Mouse (Mus musculus): ENCODE measurements around the gene Ccdc106. TPM values are rescaled to one million over a fixed set of nuclear protein-coding genes. Genes with fewer than 3 reads are reported as not detected.

Gene Ccdc106
- polyA plus RNA-seq, 1 experiment, result 0.34 TPM

DNA sequence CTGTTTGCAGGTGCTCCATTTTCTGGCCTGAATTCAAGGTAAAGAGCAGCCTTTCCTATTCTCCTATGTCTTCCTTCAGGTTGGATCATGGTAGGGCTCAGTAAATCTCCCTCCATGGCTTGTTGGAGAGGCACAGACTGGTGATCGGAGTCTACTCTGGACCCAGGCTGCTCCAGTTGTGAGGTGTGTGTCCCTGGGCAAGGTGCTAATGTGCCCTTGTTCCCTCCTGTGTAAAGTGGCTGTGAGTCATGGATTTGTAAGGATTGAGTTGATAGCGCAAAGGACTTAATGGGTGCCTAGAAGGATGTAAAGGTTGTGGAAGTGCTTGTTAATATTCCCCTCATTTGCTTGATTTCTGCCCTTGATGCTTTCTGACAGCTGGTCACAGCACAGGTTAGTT is 61.6 kb downstream of the Ccdc106 start:
- H3K27me3 ChIP-seq (ENCODE audit: control insufficient read depth, insufficient read depth, insufficient read length), result no peaks in the 10 kb centered on the region
- TF ChIP-seq CTCF (IDR thresholded peaks at IDR 0.05; ENCODE audit: control insufficient read depth, insufficient read depth, insufficient read length) (no peak), MAX (IDR thresholded peaks at IDR 0.05) (no peak), MYOD1 (IDR thresholded peaks at IDR 0.05; ENCODE audit: control insufficient read depth, insufficient read length, low read depth) (no peak), USF1 (IDR thresholded peaks at IDR 0.05; ENCODE audit: low read depth) (no peak), CEBPB (IDR thresholded peaks at IDR 0.05; ENCODE audit: low read depth) (no peak), FOSL1 (IDR thresholded peaks at IDR 0.05; ENCODE audit: insufficient read depth, low read length, poor library complexity, severe bottlenecking) (no peak), MYOG (IDR thresholded peaks at IDR 0.05; ENCODE audit: control insufficient read depth, extremely low read depth, insufficient read length) (no peak)
- peaks cover 48% of the 10 kb centered on the region for H3K36me3 ChIP-seq (ENCODE audit: control insufficient read depth, insufficient read depth)

DNA sequence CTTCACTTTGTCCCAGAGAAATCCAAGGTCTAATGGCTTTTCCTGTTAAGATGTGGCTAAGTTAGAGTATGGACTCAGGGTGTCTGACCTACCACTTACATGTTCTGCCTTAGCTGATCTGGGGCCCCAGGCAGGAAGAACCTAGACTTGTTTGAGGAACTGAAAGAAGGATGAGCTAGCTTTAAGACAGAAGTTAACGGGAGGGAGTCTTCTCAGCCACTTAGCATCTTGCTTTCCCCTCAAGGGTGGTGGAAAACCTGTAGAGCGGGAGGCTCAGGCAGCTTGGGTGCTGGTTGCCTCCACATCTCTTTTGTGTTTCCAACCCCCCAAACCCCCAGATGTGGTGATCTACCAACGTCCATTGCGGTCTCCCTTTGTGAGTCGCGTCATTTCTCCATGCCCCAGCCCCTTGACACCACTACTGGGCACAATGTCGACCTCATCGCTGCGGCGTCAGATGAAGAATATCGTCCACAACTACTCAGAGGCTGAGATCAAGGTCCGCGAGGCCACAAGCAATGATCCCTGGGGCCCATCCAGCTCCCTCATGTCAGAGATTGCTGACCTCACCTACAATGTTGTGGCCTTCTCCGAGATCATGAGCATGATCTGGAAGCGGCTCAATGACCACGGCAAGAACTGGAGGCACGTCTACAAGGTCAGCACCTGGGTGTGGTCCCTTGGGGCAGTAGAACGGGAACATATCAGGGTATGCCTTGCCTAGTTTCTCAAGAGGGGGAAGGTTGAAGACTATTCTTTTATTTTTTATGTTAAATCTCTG is 63.2 kb downstream of the Ccdc106 start:
- Histone ChIP-seq H3K79me2 (ENCODE audit: control insufficient read depth, insufficient read depth) (peaks cover 84% of the 10 kb centered on the region), H3ac (ENCODE audit: control insufficient read depth, insufficient read length, low read depth) (no peak overlapping the region), H3K79me3 (ENCODE audit: low read depth) (peaks cover 64% of the 10 kb centered on the region), H3K4me3 (ENCODE audit: insufficient read depth, poor library complexity, severe bottlenecking) (no peak overlapping the region), H3K27me3 (ENCODE audit: control insufficient read depth, insufficient read depth, insufficient read length) (no peaks in the 10 kb centered on the region), H3K36me3 (ENCODE audit: control insufficient read depth, insufficient read depth) (peaks cover 36% of the 10 kb centered on the region)
- TF ChIP-seq FOSL1 (IDR thresholded peaks at IDR 0.05; ENCODE audit: insufficient read depth, low read length, poor library complexity, severe bottlenecking) (no peak), CEBPB (IDR thresholded peaks at IDR 0.05; ENCODE audit: low read depth) (no peak), CTCF (IDR thresholded peaks at IDR 0.05; ENCODE audit: control insufficient read depth, insufficient read depth, insufficient read length) (no peak), MAX (IDR thresholded peaks at IDR 0.05) (no peak), USF1 (IDR thresholded peaks at IDR 0.05; ENCODE audit: low read depth) (no peak), MYOD1 (IDR thresholded peaks at IDR 0.05; ENCODE audit: control insufficient read depth, insufficient read length, low read depth) (no peak), MYOG (IDR thresholded peaks at IDR 0.05; ENCODE audit: control insufficient read depth, extremely low read depth, insufficient read length) (no peak)

More for the DNA sequence above, 61.6 kb downstream of the Ccdc106 start:
- Histone ChIP-seq H3K79me3 (ENCODE audit: low read depth) (peaks cover 53% of the 10 kb centered on the region), H3ac (ENCODE audit: control insufficient read depth, insufficient read length, low read depth) (no peak overlapping the region), H3K4me3 (ENCODE audit: insufficient read depth, poor library complexity, severe bottlenecking) (no peak overlapping the region), H3K79me2 (ENCODE audit: control insufficient read depth, insufficient read depth) (peaks cover 75% of the 10 kb centered on the region)

DNA sequence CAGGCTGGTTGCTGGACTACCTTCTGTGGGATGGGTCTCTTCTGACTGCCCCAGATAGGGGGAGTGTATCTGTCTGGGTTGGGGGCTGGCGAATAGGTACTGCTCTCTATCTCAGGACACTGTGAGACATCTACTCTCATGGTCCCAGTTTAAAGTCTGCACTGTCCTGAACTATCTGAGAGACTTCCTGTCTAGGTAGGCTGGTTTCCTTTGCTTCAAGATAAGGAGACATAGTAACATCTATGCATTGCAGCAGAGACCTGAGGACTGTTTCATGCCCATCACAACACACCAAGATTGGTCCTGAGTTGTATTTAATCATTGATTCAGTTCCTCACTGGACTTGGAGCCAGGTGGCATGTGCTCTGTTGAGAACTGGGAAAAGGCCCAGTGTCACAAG is 65.2 kb downstream of the Ccdc106 start:
- Histone ChIP-seq H3K79me3 (ENCODE audit: low read depth) (peaks cover 76% of the 10 kb centered on the region), H3K36me3 (ENCODE audit: control insufficient read depth, insufficient read depth) (peaks cover 48% of the 10 kb centered on the region), H3K27me3 (ENCODE audit: control insufficient read depth, insufficient read depth, insufficient read length) (no peaks in the 10 kb centered on the region), H3ac (ENCODE audit: control insufficient read depth, insufficient read length, low read depth) (no peak overlapping the region), H3K4me3 (ENCODE audit: insufficient read depth, poor library complexity, severe bottlenecking) (no peak overlapping the region), H3K79me2 (ENCODE audit: control insufficient read depth, insufficient read depth) (peaks cover 100% of the 10 kb centered on the region)
- TF ChIP-seq MAX (IDR thresholded peaks at IDR 0.05), result no peak
- TF ChIP-seq CEBPB (IDR thresholded peaks at IDR 0.05; ENCODE audit: low read depth), result no peak
- TF ChIP-seq FOSL1 (IDR thresholded peaks at IDR 0.05; ENCODE audit: insufficient read depth, low read length, poor library complexity, severe bottlenecking), result no peak
- TF ChIP-seq CTCF (IDR thresholded peaks at IDR 0.05; ENCODE audit: control insufficient read depth, insufficient read depth, insufficient read length), result no peak
- no peak for TF ChIP-seq MYOD1 (IDR thresholded peaks at IDR 0.05; ENCODE audit: control insufficient read depth, insufficient read length, low read depth)
- no peak for TF ChIP-seq USF1 (IDR thresholded peaks at IDR 0.05; ENCODE audit: low read depth)
- TF ChIP-seq MYOG (IDR thresholded peaks at IDR 0.05; ENCODE audit: control insufficient read depth, extremely low read depth, insufficient read length), result no peak

DNA sequence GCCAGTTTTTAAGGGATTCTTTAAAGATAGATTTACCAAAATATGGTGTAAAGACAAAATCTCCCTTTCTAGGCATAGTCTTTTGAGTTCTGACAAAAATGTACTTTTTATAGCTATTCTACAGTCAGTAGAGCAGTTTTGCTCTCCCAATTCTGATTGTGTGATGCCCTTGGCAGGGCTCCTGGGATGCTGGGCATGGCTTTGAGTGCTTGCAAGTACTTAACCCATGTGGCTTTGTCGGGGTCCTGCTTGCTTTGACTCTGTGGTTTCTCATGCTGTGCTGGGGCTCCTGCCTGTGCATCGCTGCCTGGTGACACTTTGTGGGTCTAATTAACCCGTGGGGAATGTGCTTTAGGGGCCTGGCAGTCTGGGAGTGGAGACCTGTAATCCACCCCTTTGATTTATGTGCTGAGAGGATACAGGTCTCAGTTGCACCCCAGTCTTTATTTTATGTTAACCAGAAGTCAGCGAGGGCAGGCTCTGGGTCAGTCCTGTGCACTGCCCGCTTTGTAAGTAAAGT is 66.6 kb downstream of the Ccdc106 start:
- TF ChIP-seq MYOG (IDR thresholded peaks at IDR 0.05; ENCODE audit: control insufficient read depth, extremely low read depth, insufficient read length), result no peak
- no peak for TF ChIP-seq MYOD1 (IDR thresholded peaks at IDR 0.05; ENCODE audit: control insufficient read depth, insufficient read length, low read depth)
- TF ChIP-seq CTCF (IDR thresholded peaks at IDR 0.05; ENCODE audit: control insufficient read depth, insufficient read depth, insufficient read length), result no peak
- no peak for TF ChIP-seq USF1 (IDR thresholded peaks at IDR 0.05; ENCODE audit: low read depth)
- TF ChIP-seq FOSL1 (IDR thresholded peaks at IDR 0.05; ENCODE audit: insufficient read depth, low read length, poor library complexity, severe bottlenecking), result no peak
- no peak for TF ChIP-seq CEBPB (IDR thresholded peaks at IDR 0.05; ENCODE audit: low read depth)
- no peak for TF ChIP-seq MAX (IDR thresholded peaks at IDR 0.05)
- peaks cover 56% of the 10 kb centered on the region for H3K36me3 ChIP-seq (ENCODE audit: control insufficient read depth, insufficient read depth)
- H3ac ChIP-seq (ENCODE audit: control insufficient read depth, insufficient read length, low read depth), result no peak overlapping the region
- peaks cover 70% of the 10 kb centered on the region for H3K79me3 ChIP-seq (ENCODE audit: low read depth)
- peaks cover 100% of the 10 kb centered on the region for H3K79me2 ChIP-seq (ENCODE audit: control insufficient read depth, insufficient read depth)
- no peaks in the 10 kb centered on the region for H3K27me3 ChIP-seq (ENCODE audit: control insufficient read depth, insufficient read depth, insufficient read length)
- H3K4me3 ChIP-seq (ENCODE audit: insufficient read depth, poor library complexity, severe bottlenecking), result no peak overlapping the region

DNA sequence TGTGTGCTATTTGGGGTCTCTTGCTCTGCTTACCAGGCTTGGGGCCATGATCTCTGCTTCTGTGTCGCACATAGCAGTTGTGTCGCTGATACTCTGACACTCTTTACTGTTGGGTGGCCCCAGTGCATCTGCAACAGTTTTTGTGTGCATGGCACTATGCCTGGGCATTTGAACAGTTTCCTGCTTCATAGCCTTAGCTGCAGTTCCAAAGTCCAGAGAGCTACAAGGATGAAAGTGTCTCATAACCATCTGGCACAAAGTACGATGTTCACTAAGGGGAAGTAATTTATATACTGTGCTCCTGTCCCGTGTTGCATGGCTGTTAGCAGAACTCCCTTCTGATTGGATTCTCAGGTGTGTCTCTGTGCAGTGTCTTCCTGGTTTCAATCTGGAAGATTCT is 67.5 kb downstream of the Ccdc106 start:
- Histone ChIP-seq H3ac (ENCODE audit: control insufficient read depth, insufficient read length, low read depth) (no peak overlapping the region), H3K36me3 (ENCODE audit: control insufficient read depth, insufficient read depth) (peaks cover 52% of the 10 kb centered on the region), H3K4me3 (ENCODE audit: insufficient read depth, poor library complexity, severe bottlenecking) (no peak overlapping the region)

More for the DNA sequence above, 67.5 kb downstream of the Ccdc106 start:
- TF ChIP-seq FOSL1 (IDR thresholded peaks at IDR 0.05; ENCODE audit: insufficient read depth, low read length, poor library complexity, severe bottlenecking), result no peak
- no peak for TF ChIP-seq USF1 (IDR thresholded peaks at IDR 0.05; ENCODE audit: low read depth)
- no peak for TF ChIP-seq CTCF (IDR thresholded peaks at IDR 0.05; ENCODE audit: control insufficient read depth, insufficient read depth, insufficient read length)
- TF ChIP-seq MYOG (IDR thresholded peaks at IDR 0.05; ENCODE audit: control insufficient read depth, extremely low read depth, insufficient read length), result no peak
- TF ChIP-seq CEBPB (IDR thresholded peaks at IDR 0.05; ENCODE audit: low read depth), result no peak
- no peak for TF ChIP-seq MAX (IDR thresholded peaks at IDR 0.05)
- no peak for TF ChIP-seq MYOD1 (IDR thresholded peaks at IDR 0.05; ENCODE audit: control insufficient read depth, insufficient read length, low read depth)
- H3K79me3 ChIP-seq (ENCODE audit: low read depth), result peaks cover 63% of the 10 kb centered on the region
- H3K79me2 ChIP-seq (ENCODE audit: control insufficient read depth, insufficient read depth), result peaks cover 95% of the 10 kb centered on the region
- no peaks in the 10 kb centered on the region for H3K27me3 ChIP-seq (ENCODE audit: control insufficient read depth, insufficient read depth, insufficient read length)
